ENCODE assay signal across 8 mouse cellular contexts in genomic region chr3:115936734-115937599, GRCm38 (mm10). TPM values are rescaled to one million over a fixed set of nuclear protein-coding genes. Genes with fewer than 3 reads are reported as not detected.
DNase-seq lines count a peak whose midpoint lies in the region; ATAC-seq lines count a peak whose summit lies in the region.

No protein-coding gene starts in this region.

- no peak overlapping the region for H3K4me3 ChIP-seq in hindbrain, embryonic 11.5 days (ENCODE audit: low read depth, low read length)
- no peak overlapping the region for H3K4me3 ChIP-seq in hindbrain, embryonic 13.5 days
- no peak overlapping the region for H3K4me3 ChIP-seq in embryonic facial prominence, embryonic 11.5 days (ENCODE audit: low read depth, low read length)
- no peak overlapping the region for H3K4me3 ChIP-seq in midbrain, embryonic 14.5 days (replicated peaks; ENCODE audit: low read depth, low read length)

- no peaks in the 10 kb centered on the region for H3K27me3 ChIP-seq in hindbrain, embryonic 11.5 days (ENCODE audit: control insufficient read depth, insufficient read depth, low read length)
- no peaks in the 10 kb centered on the region for H3K27me3 ChIP-seq in hindbrain, embryonic 13.5 days
- no peaks in the 10 kb centered on the region for H3K27me3 ChIP-seq in embryonic facial prominence, embryonic 11.5 days (ENCODE audit: control insufficient read depth, insufficient read depth, low read length)
- no peaks in the 10 kb centered on the region for H3K27me3 ChIP-seq in midbrain, embryonic 14.5 days (ENCODE audit: control insufficient read depth, insufficient read depth, low read length)

- no peaks in the 10 kb centered on the region for H3K9me3 ChIP-seq in hindbrain, embryonic 11.5 days (ENCODE audit: control insufficient read depth, low read length)
- H3K9me3 ChIP-seq in hindbrain, embryonic 13.5 days: no peaks in the 10 kb centered on the region
- no peaks in the 10 kb centered on the region for H3K9me3 ChIP-seq in embryonic facial prominence, embryonic 11.5 days (replicated peaks; ENCODE audit: control insufficient read depth, low read length)
- no peaks in the 10 kb centered on the region for H3K9me3 ChIP-seq in midbrain, embryonic 14.5 days (ENCODE audit: control insufficient read depth, low read length)

- 55% methylated on average over 4 of the region's 4 CpGs for WGBS in hindbrain, embryonic 11.5 days
- whole genome bisulfite sequencing in hindbrain, embryonic 13.5 days: 54% methylated on average over 4 of the region's 4 CpGs
- 54% methylated on average over 4 of the region's 4 CpGs for WGBS in embryonic facial prominence, embryonic 11.5 days
- 58% methylated on average over 4 of the region's 4 CpGs for WGBS in midbrain, embryonic 14.5 days

- H3K27ac ChIP-seq in hindbrain, embryonic 11.5 days (ENCODE audit: low read depth, low read length): no peak overlapping the region
- no peak overlapping the region for H3K27ac ChIP-seq in hindbrain, embryonic 13.5 days
- H3K27ac ChIP-seq in embryonic facial prominence, embryonic 11.5 days (replicated peaks; ENCODE audit: low read depth, low read length): no peak overlapping the region
- H3K27ac ChIP-seq in midbrain, embryonic 14.5 days (replicated peaks; ENCODE audit: low read depth, low read length): no peak overlapping the region

- DNase-seq in hindbrain, embryonic 11.5 days (ENCODE audit: low spot score): peak; percentile 61
- peak; percentile 86 for DNase-seq in CD4-positive, CD25-positive, alpha-beta regulatory T cell, adult 2 months (ENCODE audit: low read depth, low spot score)
- peak; percentile 68 for DNase-seq in adrenal gland, postnatal 10 days
- peak; percentile 63 for DNase-seq in embryonic facial prominence, embryonic 11.5 days (ENCODE audit: low spot score)
- DNase-seq in kidney, postnatal 25 days: peak; percentile 63 to 79
- DNase-seq in midbrain, embryonic 14.5 days: peak; percentile 50
- peak; percentile 78 for DNase-seq in thymus, postnatal 25 days

- H3K4me1 ChIP-seq in hindbrain, embryonic 11.5 days (replicated peaks; ENCODE audit: control insufficient read depth, insufficient read depth, low read length): no peaks in the 10 kb centered on the region
- no peaks in the 10 kb centered on the region for H3K4me1 ChIP-seq in hindbrain, embryonic 13.5 days (replicated peaks)
- H3K4me1 ChIP-seq in embryonic facial prominence, embryonic 11.5 days (ENCODE audit: control insufficient read depth, insufficient read depth, low read length): no peaks in the 10 kb centered on the region
- H3K4me1 ChIP-seq in midbrain, embryonic 14.5 days (ENCODE audit: control insufficient read depth, insufficient read depth, low read length): no peaks in the 10 kb centered on the region

- no peak for ATAC-seq in hindbrain, embryonic 11.5 days (ENCODE audit: low FRiP score)
- ATAC-seq in hindbrain, embryonic 13.5 days (ENCODE audit: low FRiP score): no peak
- no peak for ATAC-seq in embryonic facial prominence, embryonic 11.5 days (replicated peaks; ENCODE audit: insufficient number of reproducible peaks, low FRiP score, low TSS enrichment, low read depth)
- ATAC-seq in midbrain, embryonic 14.5 days (ENCODE audit: low FRiP score, low TSS enrichment): no peak

- no peak overlapping the region for H3K9ac ChIP-seq in hindbrain, embryonic 11.5 days (ENCODE audit: low read depth, low read length)
- H3K9ac ChIP-seq in hindbrain, embryonic 13.5 days: no peak overlapping the region
- H3K9ac ChIP-seq in embryonic facial prominence, embryonic 11.5 days (replicated peaks; ENCODE audit: low read length): no peak overlapping the region
- no peak overlapping the region for H3K9ac ChIP-seq in midbrain, embryonic 14.5 days (replicated peaks; ENCODE audit: low read length)

- no peaks in the 10 kb centered on the region for H3K36me3 ChIP-seq in hindbrain, embryonic 11.5 days (ENCODE audit: control insufficient read depth, insufficient read depth, low read length)
- peaks cover 19% of the 10 kb centered on the region for H3K36me3 ChIP-seq in hindbrain, embryonic 13.5 days
- H3K36me3 ChIP-seq in embryonic facial prominence, embryonic 11.5 days (replicated peaks; ENCODE audit: control insufficient read depth, insufficient read depth, low read depth, low read length): no peaks in the 10 kb centered on the region
- peaks cover 18% of the 10 kb centered on the region for H3K36me3 ChIP-seq in midbrain, embryonic 14.5 days (ENCODE audit: control insufficient read depth, insufficient read depth, low read length)

- H3K4me2 ChIP-seq in hindbrain, embryonic 11.5 days (replicated peaks; ENCODE audit: low read depth, low read length): no peak overlapping the region
- no peak overlapping the region for H3K4me2 ChIP-seq in hindbrain, embryonic 13.5 days
- H3K4me2 ChIP-seq in embryonic facial prominence, embryonic 11.5 days (ENCODE audit: low read depth, low read length): no peak overlapping the region
- H3K4me2 ChIP-seq in midbrain, embryonic 14.5 days (ENCODE audit: low read length): no peak overlapping the region

RNA-seq across cellular contexts. Expression of gene Dph5, which starts 49.3 kb away (rescaled TPM):
- polyA plus RNA-seq in hindbrain, embryonic 11.5 days (2014; fragmentation: Nextera tagmentation; extraction: Ambion mirVana): 28.3 and 28.5 TPM in 2 replicates
- polyA plus RNA-seq in hindbrain, embryonic 13.5 days (2015; fragmentation: Nextera tagmentation; extraction: Ambion mirVana): 25.6 and 27.7 TPM in 2 replicates
- total RNA-seq in adrenal gland, postnatal 10 days (2021): 10 to 100 TPM; 18.9 to 19.3 TPM
- polyA plus RNA-seq in embryonic facial prominence, embryonic 11.5 days (2014; fragmentation: Nextera tagmentation; extraction: Ambion mirVana): 23.5 and 26.6 TPM in 2 replicates
- polyA plus RNA-seq in midbrain, embryonic 14.5 days (2014; fragmentation: Nextera tagmentation; extraction: Ambion mirVana): 24.2 and 25.0 TPM in 2 replicates
